Mouse (Mus musculus) intestine, embryonic 16.5 days (tissue): ENCODE data around the gene Lin7b. TPM values are rescaled to one million over a fixed set of nuclear protein-coding genes. Genes with fewer than 3 reads are reported as not detected.

Source experiments
- ATAC-seq: fragments of 200-750 bp; cut with Nextera tagmentation; 2 replicates; pipeline ENCODE4 v1.8.0; 2017; ENCODE audit warnings: moderate TSS enrichment, moderate library complexity
- H3K27ac ChIP-seq: fragments of 300-500 bp; sonication (generic); 2 replicates; pipeline ENCODE4 v1.5.1; 2014; ENCODE audit warnings: mild to moderate bottlenecking, low read length
- H3K27me3 ChIP-seq: fragments of 300-500 bp; sonication (generic); replicated peaks from 2 replicates; pipeline ENCODE4 v1.6.1; 2014; ENCODE audit warnings: low read length, control low read depth, mixed read lengths; ENCODE audit not compliant: control insufficient read depth, insufficient read depth
- H3K36me3 ChIP-seq: fragments of 300-500 bp; sonication (generic); 2 replicates; pipeline ENCODE4 v1.6.1; 2014; ENCODE audit warnings: low read length, control low read depth; ENCODE audit not compliant: control insufficient read depth, insufficient read depth
- H3K4me1 ChIP-seq: fragments of 300-500 bp; sonication (generic); 2 replicates; pipeline ENCODE4 v1.6.1; 2014; ENCODE audit warnings: low read length, control low read depth, mixed read lengths; ENCODE audit not compliant: control insufficient read depth, insufficient read depth
- H3K4me2 ChIP-seq: fragments of 300-500 bp; sonication (generic); 2 replicates; pipeline ENCODE4 v1.6.1; 2014; ENCODE audit warnings: low read depth, low read length, control low read depth
- H3K4me3 ChIP-seq: fragments of 300-500 bp; sonication (generic); 2 replicates; pipeline ENCODE4 v1.5.1; 2014; ENCODE audit warnings: mild to moderate bottlenecking, low read length
- H3K9ac ChIP-seq: fragments of 300-500 bp; sonication (generic); 2 replicates; pipeline ENCODE4 v1.6.1; 2014; ENCODE audit warnings: low read depth, low read length
- H3K9me3 ChIP-seq: fragments of 300-500 bp; sonication (generic); 2 replicates; pipeline ENCODE4 v1.6.1; 2016; ENCODE audit warnings: low read length, control low read depth; ENCODE audit not compliant: control insufficient read depth
- WGBS: fragments of 180-500 bp; shearing (Covaris S2); extraction: QIAGEN DNeasy Blood & Tissue Kit; methylation state at CpG from one replicate; pipeline ENCODE4 v1.1.7; 2014; 5-methylcytosine and 5-hydroxymethylcytosine counted together
- polyA plus RNA-seq: library from polyadenylated mRNA; unstranded; fragments of >200 nt; fragmentation: Nextera tagmentation; extraction: Ambion mirVana; gene quantifications from 2 replicates; pipeline ENCODE4 v1.2.1, GENCODE M21; 2015

The Lin7b gene
- polyA plus RNA-seq, 1 experiment from 2014 or later: 1.2 TPM

GRCm38 (mm10) chr7:45408949-45409348, 38.6 kb upstream of the Lin7b start:
- Histone ChIP-seq H3K36me3 (no peaks in the 10 kb centered on the region), H3K27ac (no peak overlapping the region), H3K4me3 (no peak overlapping the region), H3K4me1 (peaks cover 16% of the 10 kb centered on the region), H3K4me2 (no peak overlapping the region), H3K9ac (no peak overlapping the region), H3K27me3 (peaks cover 77% of the 10 kb centered on the region), H3K9me3 (no peaks in the 10 kb centered on the region)
- WGBS: 89% methylated on average over 17 of the region's 17 CpGs
- no peak for ATAC-seq

GRCm38 (mm10) chr7:45408351-45408750, 38.0 kb upstream of the Lin7b start:
- H3K4me1 ChIP-seq: peaks cover 14% of the 10 kb centered on the region
- H3K9me3 ChIP-seq: no peaks in the 10 kb centered on the region
- no peaks in the 10 kb centered on the region for H3K36me3 ChIP-seq
- no peak overlapping the region for H3K4me2 ChIP-seq
- WGBS: 63% methylated on average over 7 of the region's 7 CpGs
- H3K27ac ChIP-seq: no peak overlapping the region
- no peak overlapping the region for H3K9ac ChIP-seq
- H3K4me3 ChIP-seq: no peak overlapping the region
- H3K27me3 ChIP-seq: peaks cover 71% of the 10 kb centered on the region
- ATAC-seq: no peak

GRCm38 (mm10) chr7:45407836-45408235, 37.5 kb upstream of the Lin7b start:
- ATAC-seq: no peak
- H3K9me3 ChIP-seq: no peaks in the 10 kb centered on the region
- H3K36me3 ChIP-seq: no peaks in the 10 kb centered on the region
- peaks cover 10% of the 10 kb centered on the region for H3K4me1 ChIP-seq
- no peak overlapping the region for H3K4me3 ChIP-seq
- H3K27me3 ChIP-seq: peaks cover 68% of the 10 kb centered on the region
- H3K9ac ChIP-seq: no peak overlapping the region
- no peak overlapping the region for H3K27ac ChIP-seq
- WGBS: 77% methylated on average over 10 of the region's 10 CpGs
- H3K4me2 ChIP-seq: no peak overlapping the region

GRCm38 (mm10) chr7:45406157-45407156, 36.1 kb upstream of the Lin7b start:
- H3K9me3 ChIP-seq: no peaks in the 10 kb centered on the region
- H3K4me1 ChIP-seq: peaks cover 10% of the 10 kb centered on the region
- no peaks in the 10 kb centered on the region for H3K36me3 ChIP-seq
- peaks cover 59% of the 10 kb centered on the region for H3K27me3 ChIP-seq
- peak overlapping the region; percentile 62 for H3K9ac ChIP-seq
- H3K4me3 ChIP-seq: peak overlapping the region; percentile 49
- under 1% methylated on average over 102 of the region's 114 CpGs for WGBS
- H3K4me2 ChIP-seq: peak overlapping the region; percentile 74
- peak; percentile 8; the same call in 1 of the 2 replicates for ATAC-seq
- H3K27ac ChIP-seq: no peak overlapping the region

- Histone ChIP-seq H3K27me3 (peaks cover 51% of the 10 kb centered on the region), H3K9ac (peak within 1 kb of the TSS; percentile 62), H3K9me3 (no peaks in the 10 kb centered on the region), H3K4me2 (peak within 1 kb of the TSS; percentile 74), H3K36me3 (no peaks in the 10 kb centered on the region), H3K27ac (no peak within 1 kb of the TSS), H3K4me3 (peak within 1 kb of the TSS; percentile 49), H3K4me1 (peaks cover 10% of the 10 kb centered on the region)
- 0 out of 2 replicates have a peak, but pooled peaks have one; percentile 28 for ATAC-seq
- 14% methylated on average over 28 of the region's 28 CpGs for WGBS
Observed at GRCm38 (mm10) chr7:45405091-45406075, 35.0 kb upstream of the Lin7b start, which contains the start of gene Kcna7. Gene Kcna7 (plus strand): TSS chr7:45405653.

GRCm38 (mm10) chr7:45403532-45404261, 33.3 kb upstream of the Lin7b start:
- H3K4me1 ChIP-seq: peaks cover 10% of the 10 kb centered on the region
- H3K4me2 ChIP-seq: no peak overlapping the region
- no peak overlapping the region for H3K9ac ChIP-seq
- no peaks in the 10 kb centered on the region for H3K9me3 ChIP-seq
- H3K27me3 ChIP-seq: peaks cover 34% of the 10 kb centered on the region
- no peak overlapping the region for H3K27ac ChIP-seq
- H3K4me3 ChIP-seq: no peak overlapping the region
- WGBS: 44% methylated on average over 6 of the region's 6 CpGs
- H3K36me3 ChIP-seq: no peaks in the 10 kb centered on the region
- ATAC-seq: peak; percentile 14; the same call in 1 of the 2 replicates

GRCm38 (mm10) chr7:45401521-45402085, 31.2 kb upstream of the Lin7b start:
- Histone ChIP-seq H3K4me1 (peaks cover 10% of the 10 kb centered on the region), H3K27ac (no peak overlapping the region), H3K27me3 (peaks cover 13% of the 10 kb centered on the region), H3K4me2 (no peak overlapping the region), H3K36me3 (no peaks in the 10 kb centered on the region), H3K9me3 (no peaks in the 10 kb centered on the region), H3K4me3 (no peak overlapping the region), H3K9ac (no peak overlapping the region)
- 70% methylated on average over 10 of the region's 10 CpGs for WGBS
- no peak for ATAC-seq

GRCm38 (mm10) chr7:45396787-45397186, 26.4 kb upstream of the Lin7b start:
- no peak overlapping the region for H3K9ac ChIP-seq
- H3K27me3 ChIP-seq: no peaks in the 10 kb centered on the region

More at GRCm38 (mm10) chr7:45396787-45397186, 26.4 kb upstream of the Lin7b start:
- Histone ChIP-seq H3K4me1 (peaks cover 15% of the 10 kb centered on the region), H3K36me3 (no peaks in the 10 kb centered on the region; the same call in 1 of the 2 replicates), H3K4me3 (no peak overlapping the region), H3K27ac (no peak overlapping the region), H3K4me2 (no peak overlapping the region), H3K9me3 (no peaks in the 10 kb centered on the region)
- ATAC-seq: no peak
- 79% methylated on average over 2 of the region's 2 CpGs for whole genome bisulfite sequencing
